Mouse (Mus musculus) heart, postnatal 0 days (tissue): ENCODE measurements around the gene Bcar3.

Experiments used
- CTCF ChIP-seq: IDR thresholded peaks from 2 replicates; pipeline ENCODE4 v1.5.1; 2016; ENCODE audit warnings: antibody characterized with exemption, control low read depth, low read depth
- EP300 ChIP-seq: IDR thresholded peaks from 2 replicates; pipeline ENCODE4 v1.6.1; 2016; ENCODE audit warnings: antibody characterized with exemption, low read depth

GRCm38 (mm10) chr3:122362719-122363118 is 68.8 kb downstream of the Bcar3 start:
- TF ChIP-seq CTCF = no peak
- TF ChIP-seq EP300 = no peak
